Mouse (Mus musculus) limb, embryonic 12.5 days (tissue): Measurements from ENCODE around the gene Gm6588. TPM values are rescaled to one million over a fixed set of nuclear protein-coding genes. Genes with fewer than 3 reads are reported as not detected.
"Not testable (repeated sequence)": the region's sequence is repeated elsewhere in the genome, so short reads cannot be mapped to it uniquely, and the experiment has no call there.

Experiments used
- ATAC-seq: fragments of 200-750 bp; cut with Nextera tagmentation; 2 replicates; pipeline ENCODE4 v1.8.0; 2017; ENCODE audit warnings: low read depth, moderate TSS enrichment; ENCODE audit not compliant: insufficient number of reproducible peaks, insufficient read depth, low FRiP score, low TSS enrichment
- H3K27ac ChIP-seq: fragments of 300-500 bp; sonication (generic); 2 replicates; pipeline ENCODE4 v1.5.1; 2016; ENCODE audit warnings: mild to moderate bottlenecking, moderate library complexity
- H3K27me3 ChIP-seq: fragments of 300-500 bp; sonication (generic); 2 replicates; pipeline ENCODE4 v1.6.1; 2016; ENCODE audit warnings: mild to moderate bottlenecking, moderate library complexity
- H3K36me3 ChIP-seq: fragments of 300-500 bp; sonication (generic); 2 replicates; pipeline ENCODE4 v1.6.1; 2016; ENCODE audit warnings: mild to moderate bottlenecking, moderate library complexity
- H3K4me1 ChIP-seq: fragments of 300-500 bp; sonication (generic); replicated peaks from 2 replicates; pipeline ENCODE4 v1.6.1; 2016
- H3K4me2 ChIP-seq: fragments of 300-500 bp; sonication (generic); 2 replicates; pipeline ENCODE4 v1.6.1; 2016; ENCODE audit warnings: mild to moderate bottlenecking, moderate library complexity
- H3K4me3 ChIP-seq: fragments of 300-500 bp; sonication (generic); replicated peaks from 2 replicates; pipeline ENCODE4 v1.5.1; 2016; ENCODE audit warnings: mild to moderate bottlenecking
- H3K9ac ChIP-seq: fragments of 300-500 bp; sonication (generic); replicated peaks from 2 replicates; pipeline ENCODE4 v1.6.1; 2016; ENCODE audit warnings: mild to moderate bottlenecking, moderate library complexity
- H3K9me3 ChIP-seq: fragments of 300-500 bp; sonication (generic); 2 replicates; pipeline ENCODE4 v1.6.1; 2016; ENCODE audit warnings: mild to moderate bottlenecking, moderate library complexity
- WGBS: fragments of 180-500 bp; shearing (Covaris S2); methylation state at CpG from one replicate; pipeline ENCODE4 v1.1.7; 2016; 5-methylcytosine and 5-hydroxymethylcytosine counted together
- polyA plus RNA-seq: library from polyadenylated mRNA; unstranded; fragments of >200 nt; fragmentation: Nextera tagmentation; extraction: Ambion mirVana; gene quantifications from 2 replicates; pipeline ENCODE4 v1.2.1, GENCODE M21; 2016

Gm6588 gene
- not detected in 2 replicates for polyA plus RNA-seq

DNA sequence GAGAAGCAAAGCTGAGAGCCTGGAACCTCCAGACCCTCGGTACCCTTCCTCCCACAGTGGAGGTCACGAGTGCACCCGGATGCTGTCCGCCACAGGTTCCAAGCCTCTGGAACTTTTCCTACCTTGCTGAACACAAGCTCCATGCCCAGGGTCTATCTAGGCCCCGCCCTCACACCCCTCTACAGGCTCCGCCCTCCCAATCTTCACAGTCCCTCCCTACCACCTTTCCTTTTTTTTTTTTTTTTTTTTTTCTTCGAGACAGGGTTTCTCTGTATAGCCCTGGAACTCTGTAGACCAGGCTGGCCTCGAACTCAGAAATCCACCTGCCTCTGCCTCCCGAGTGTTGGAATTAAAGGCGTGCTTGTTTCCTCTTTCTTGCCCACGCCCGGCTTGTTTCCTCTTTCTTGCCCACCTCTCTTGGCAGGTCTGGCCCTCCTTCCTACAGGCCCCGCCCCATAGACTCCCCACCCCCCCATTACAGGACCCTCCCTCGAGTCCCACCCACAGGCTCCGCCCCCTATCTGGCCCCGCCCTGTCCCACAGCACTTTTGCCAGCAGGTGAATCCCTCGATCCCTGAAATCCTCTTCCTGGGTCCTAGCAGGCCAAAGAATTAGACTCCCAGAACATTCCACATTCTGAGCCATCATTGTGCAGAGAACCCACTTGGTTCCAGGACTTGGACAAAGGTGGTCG, at the start of gene Gm6588:
TSS of gene Gm6588 (plus strand) at position 680 of the 694 bp plus-strand sequence.
- no peaks in the 10 kb centered on the region for H3K9me3 ChIP-seq
- no peak within 1 kb of the TSS for H3K27ac ChIP-seq
- 57% methylated on average over 18 of the region's 18 CpGs for WGBS
- no peak within 1 kb of the TSS for H3K4me2 ChIP-seq
- peaks cover 9% of the 10 kb centered on the region; the same call in 1 of the 2 replicates for H3K27me3 ChIP-seq
- no peak within 1 kb of the TSS for H3K4me3 ChIP-seq
- ATAC-seq: no peak
- no peaks in the 10 kb centered on the region for H3K36me3 ChIP-seq
- H3K9ac ChIP-seq: no peak within 1 kb of the TSS
- H3K4me1 ChIP-seq: no peaks in the 10 kb centered on the region

- Histone ChIP-seq H3K36me3 (no peaks in the 10 kb centered on the region), H3K9me3 (no peaks in the 10 kb centered on the region), H3K9ac (no peak overlapping the region), H3K4me3 (no peak overlapping the region), H3K27me3 (peaks cover 1% of the 10 kb centered on the region; the same call in 1 of the 2 replicates), H3K4me2 (no peak overlapping the region), H3K4me1 (no peaks in the 10 kb centered on the region), H3K27ac (no peak overlapping the region)
- ATAC-seq: no peak
- 43% methylated on average over 3 of the region's 3 CpGs for WGBS
These were observed 46.8 kb upstream of the Gm6588 start for GRCm38 (mm10) chr5:112402437-112402836.

- Histone ChIP-seq H3K27ac (no peak overlapping the region), H3K27me3 (peaks cover 14% of the 10 kb centered on the region), H3K4me2 (no peak overlapping the region), H3K9me3 (no peaks in the 10 kb centered on the region), H3K4me3 (no peak overlapping the region), H3K36me3 (no peaks in the 10 kb centered on the region), H3K4me1 (peaks cover 2% of the 10 kb centered on the region), H3K9ac (no peak overlapping the region)
- WGBS: 79% methylated on average over 3 of the region's 3 CpGs
- ATAC-seq: no peak
These were observed 43.2 kb upstream of the Gm6588 start for GRCm38 (mm10) chr5:112406017-112406416.

DNA sequence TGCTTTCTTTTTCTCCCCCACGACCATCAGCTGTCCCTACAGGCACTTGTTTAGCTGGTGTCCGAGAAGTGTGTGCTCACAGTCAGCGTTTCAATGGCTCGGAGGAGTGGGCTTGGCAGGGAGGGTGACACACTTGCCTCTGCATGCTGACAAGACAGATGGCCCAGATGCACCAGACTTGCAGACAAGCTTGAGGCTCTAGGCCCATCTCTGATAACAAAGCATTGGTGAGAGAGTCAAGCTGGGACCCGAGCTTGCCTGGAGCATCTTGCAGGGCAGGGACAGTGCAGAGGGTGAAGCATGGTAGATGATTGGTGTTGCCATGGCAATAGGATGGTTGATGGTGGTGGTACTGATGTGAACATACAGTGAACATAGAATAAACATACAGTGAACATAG, 40.0 kb upstream of the Gm6588 start:
- Histone ChIP-seq H3K4me1 (peaks cover 14% of the 10 kb centered on the region), H3K4me2 (no peak overlapping the region), H3K27me3 (peaks cover 38% of the 10 kb centered on the region), H3K9me3 (no peaks in the 10 kb centered on the region), H3K4me3 (no peak overlapping the region), H3K27ac (no peak overlapping the region), H3K36me3 (no peaks in the 10 kb centered on the region), H3K9ac (no peak overlapping the region)
- no peak for ATAC-seq
- 66% methylated on average over 5 of the region's 5 CpGs for WGBS

DNA sequence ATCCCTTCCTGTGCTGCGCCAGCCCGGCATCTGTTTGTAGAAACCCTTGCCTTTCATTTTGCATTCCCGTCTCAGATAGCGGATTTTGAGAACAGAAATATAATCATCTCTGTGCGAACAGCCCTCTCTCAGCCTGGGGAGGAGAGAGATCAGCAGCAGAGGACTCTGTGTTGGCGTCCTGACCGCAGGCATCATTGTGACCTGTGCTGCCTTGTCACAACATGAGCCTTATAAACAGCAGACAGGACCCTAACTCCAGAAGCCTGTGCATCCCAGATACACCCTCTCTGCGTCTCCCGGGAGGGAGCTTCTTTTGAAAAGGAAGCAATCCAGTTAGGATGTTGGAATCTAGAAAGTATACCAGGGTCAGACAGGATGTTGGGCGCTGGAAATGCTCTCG, 38.2 kb upstream of the Gm6588 start:
- H3K9me3 ChIP-seq: no peaks in the 10 kb centered on the region
- no peak for ATAC-seq
- H3K4me3 ChIP-seq: no peak overlapping the region
- WGBS: 45% methylated on average over 11 of the region's 11 CpGs
- peaks cover 38% of the 10 kb centered on the region for H3K27me3 ChIP-seq
- H3K9ac ChIP-seq: no peak overlapping the region
- no peak overlapping the region for H3K27ac ChIP-seq
- peak overlapping the region; percentile 28 for H3K4me2 ChIP-seq
- peaks cover 14% of the 10 kb centered on the region for H3K4me1 ChIP-seq
- no peaks in the 10 kb centered on the region for H3K36me3 ChIP-seq

- no peak overlapping the region for H3K4me3 ChIP-seq
- no peak overlapping the region for H3K27ac ChIP-seq
- peak overlapping the region; percentile 28 for H3K4me2 ChIP-seq
These were observed 37.5 kb upstream of the Gm6588 start for GRCm38 (mm10) chr5:112411514-112412335.

DNA sequence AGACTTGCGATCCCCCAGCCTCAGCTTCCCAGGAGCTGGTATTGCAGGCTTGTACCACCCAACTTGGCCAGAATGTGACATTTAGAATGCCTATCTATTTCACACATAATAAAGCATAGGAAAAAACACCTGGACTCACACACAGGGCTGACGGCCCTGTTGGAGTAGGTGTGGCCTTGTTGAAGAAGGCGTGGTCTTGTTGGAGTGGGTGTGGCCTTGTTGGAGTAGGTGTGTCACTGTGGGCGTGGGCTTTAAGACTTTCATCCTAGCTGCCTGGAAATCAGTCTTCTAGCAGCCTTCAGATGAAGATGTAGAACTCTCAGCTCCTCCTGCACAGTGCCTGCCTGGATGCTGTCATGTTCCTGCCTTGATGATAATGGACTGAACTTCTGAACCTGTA, 36.4 kb upstream of the Gm6588 start:
- WGBS: 73% methylated on average over 4 of the region's 4 CpGs
- not testable (repeated sequence) for H3K9ac ChIP-seq, H3K27ac ChIP-seq, ATAC-seq, H3K4me3 ChIP-seq, H3K4me2 ChIP-seq, H3K36me3 ChIP-seq, H3K9me3 ChIP-seq
- H3K27me3 ChIP-seq: peaks cover 33% of the 10 kb centered on the region
- peaks cover 14% of the 10 kb centered on the region for H3K4me1 ChIP-seq

More at GRCm38 (mm10) chr5:112411514-112412335, 37.5 kb upstream of the Gm6588 start:
- Histone ChIP-seq H3K9me3 (no peaks in the 10 kb centered on the region), H3K36me3 (no peaks in the 10 kb centered on the region), H3K9ac (no peak overlapping the region), H3K27me3 (peaks cover 38% of the 10 kb centered on the region), H3K4me1 (peaks cover 14% of the 10 kb centered on the region)
- no peak for ATAC-seq
- WGBS: 11% methylated on average over 19 of the region's 19 CpGs

DNA sequence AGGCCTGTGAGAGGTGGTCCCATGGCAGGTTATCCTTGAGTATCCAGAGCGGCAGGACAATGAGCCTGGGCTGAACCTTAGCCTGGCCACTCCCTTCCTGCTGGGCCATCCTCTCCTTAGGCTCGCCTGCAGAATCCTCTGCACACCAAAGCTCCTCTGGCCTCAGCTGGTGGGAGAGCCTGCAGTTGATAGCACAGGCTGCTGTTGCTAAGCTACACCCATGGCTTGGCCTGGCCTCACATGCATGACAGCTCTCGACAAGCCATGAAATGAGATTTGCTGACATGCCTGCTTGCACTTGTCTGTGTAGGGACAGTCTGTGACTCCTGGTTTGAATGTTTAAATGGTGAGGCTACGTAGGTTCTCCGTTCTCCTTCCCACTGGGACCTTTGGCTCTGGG, 32.6 kb upstream of the Gm6588 start:
- no peak overlapping the region for H3K4me2 ChIP-seq
- peaks cover 18% of the 10 kb centered on the region for H3K27me3 ChIP-seq
- 73% methylated on average over 5 of the region's 5 CpGs for WGBS
- no peak overlapping the region for H3K27ac ChIP-seq
- H3K36me3 ChIP-seq: no peaks in the 10 kb centered on the region
- no peaks in the 10 kb centered on the region for H3K9me3 ChIP-seq
- H3K4me3 ChIP-seq: no peak overlapping the region
- no peak overlapping the region for H3K9ac ChIP-seq
- no peak for ATAC-seq
- peaks cover 6% of the 10 kb centered on the region for H3K4me1 ChIP-seq

DNA sequence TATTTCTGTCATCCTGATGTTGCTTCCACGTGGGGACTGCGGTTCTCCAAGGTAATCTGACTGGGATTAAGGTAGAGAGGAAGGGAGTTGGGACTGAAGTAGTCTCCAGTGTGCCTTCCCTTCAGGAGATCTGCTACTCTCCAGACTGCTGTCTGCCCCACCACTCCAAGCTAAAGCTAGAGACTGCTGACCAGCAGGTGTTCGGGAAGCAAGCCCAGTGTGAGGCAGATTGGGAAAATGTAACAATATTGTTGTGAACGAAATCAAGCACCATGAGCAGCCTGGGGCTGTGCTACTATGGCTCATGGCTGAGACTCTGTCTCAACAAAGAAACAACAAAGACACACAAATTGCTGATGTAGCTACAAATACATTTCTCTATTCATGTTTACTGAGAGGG, 31.2 kb upstream of the Gm6588 start:
- H3K4me1 ChIP-seq: no peaks in the 10 kb centered on the region
- WGBS: 60% methylated on average over 4 of the region's 4 CpGs
- H3K4me3 ChIP-seq: no peak overlapping the region

GRCm38 (mm10) chr5:112419535-112419934, 29.7 kb upstream of the Gm6588 start:
- Histone ChIP-seq H3K36me3 (no peaks in the 10 kb centered on the region), H3K9ac (no peak overlapping the region), H3K27me3 (peaks cover 7% of the 10 kb centered on the region), H3K4me2 (peak overlapping the region; percentile 13; the same call in 1 of the 2 replicates), H3K4me3 (no peak overlapping the region), H3K9me3 (no peaks in the 10 kb centered on the region), H3K27ac (no peak overlapping the region), H3K4me1 (no peaks in the 10 kb centered on the region)
- ATAC-seq: no peak
- WGBS: 22% methylated on average over 12 of the region's 12 CpGs

More for the DNA sequence above, 31.2 kb upstream of the Gm6588 start:
- Histone ChIP-seq H3K27me3 (peaks cover 4% of the 10 kb centered on the region), H3K36me3 (no peaks in the 10 kb centered on the region), H3K9me3 (no peaks in the 10 kb centered on the region), H3K9ac (no peak overlapping the region), H3K4me2 (no peak overlapping the region), H3K27ac (no peak overlapping the region)
- no peak for ATAC-seq

DNA sequence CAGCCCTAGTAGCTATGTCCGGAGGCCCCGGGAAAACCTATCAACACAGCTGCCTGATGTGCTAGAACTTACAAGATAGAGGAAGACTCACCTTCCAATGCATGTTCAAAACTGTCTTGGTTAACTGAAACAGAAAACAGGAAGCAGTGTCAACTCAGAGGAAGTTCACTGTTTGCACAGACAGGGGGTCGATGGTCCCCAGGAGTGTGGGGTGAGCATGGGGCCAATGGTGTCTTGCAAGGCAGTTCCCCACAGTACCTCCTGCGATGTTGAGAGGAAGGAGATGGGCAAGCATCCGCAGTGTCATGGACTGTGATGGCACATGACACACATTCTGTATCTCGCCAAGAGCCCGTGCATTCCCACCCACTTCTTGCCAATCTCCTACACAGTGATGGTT, 22.6 kb upstream of the Gm6588 start:
- no peak overlapping the region for H3K4me3 ChIP-seq
- peaks cover 35% of the 10 kb centered on the region for H3K27me3 ChIP-seq
- H3K9me3 ChIP-seq: no peaks in the 10 kb centered on the region
- no peak overlapping the region for H3K4me2 ChIP-seq
- ATAC-seq: no peak
- H3K4me1 ChIP-seq: peaks cover 8% of the 10 kb centered on the region
- WGBS: 85% methylated on average over 7 of the region's 7 CpGs
- H3K9ac ChIP-seq: no peak overlapping the region
- no peak overlapping the region for H3K27ac ChIP-seq
- no peaks in the 10 kb centered on the region for H3K36me3 ChIP-seq
